Mouse (Mus musculus) megakaryocyte, embryonic 14.5 days (primary cell): ENCODE results near the gene 1810013L24Rik.

Experiments
- FLI1 ChIP-seq: IDR thresholded peaks from 2 replicates; pipeline ENCODE4 v1.6.1; 2012; ENCODE audit warnings: low read length, inconsistent platforms, mixed read lengths
- GATA1 ChIP-seq: IDR thresholded peaks from 3 replicates; pipeline ENCODE4 v1.6.1; 2012; ENCODE audit warnings: mixed read lengths, low read length, inconsistent platforms, borderline replicate concordance

GRCm38 (mm10) chr16:8837595-8837994 lies 7.7 kb downstream of the 1810013L24Rik start:
- TF ChIP-seq FLI1 (no peak), GATA1 (no peak)
